Mouse (Mus musculus) testis, adult 2 months (tissue): ENCODE results near the gene Gspt2. TPM values are rescaled to one million over a fixed set of nuclear protein-coding genes. Genes with fewer than 3 reads are reported as not detected.

Source experiments
- polyA plus RNA-seq: library from polyadenylated mRNA; depleted of rRNA; stranded (reverse); fragments of >200 nt; gene quantifications from 2 replicates; pipeline ENCODE4 v1.2.3, GENCODE M21; 2012; rRNA removed

Gspt2 gene
- polyA plus RNA-seq, 1 experiment, result 4.1 TPM

Other genes starting within 250 kb of the Gspt2 start
- 125 and 146 TPM in 2 replicates for gene Maged1, start 93.9 kb upstream of the Gspt2 start, polyA plus RNA-seq
- gene Zxdb, start 88.5 kb downstream of the Gspt2 start, polyA plus RNA-seq, result 1.2 and 1.5 TPM in 2 replicates